Mouse (Mus musculus) MEL (cell line): ENCODE measurements around the gene Gm27029. TPM values are rescaled to one million over a fixed set of nuclear protein-coding genes. Genes with fewer than 3 reads are reported as not detected.

Source experiments
- DNase-seq: peaks from one replicate; pipeline ENCODE4 v3.0.0; 2011; ENCODE audit warnings: low read depth, low spot score
- H3K27ac ChIP-seq: 2 replicates; pipeline ENCODE4 v1.5.1; 2012; ENCODE audit warnings: low read depth, mild to moderate bottlenecking, control low read depth, low read length, moderate library complexity; ENCODE audit not compliant: control insufficient read depth
- H3K27me3 ChIP-seq, 2 experiments: fragments of 150-350 bp in 1 of 2; sonication (generic) in 1 of 2; 2 replicates each; pipeline ENCODE4 v1.6.1; 2012; ENCODE audit warnings: low read length in 2 of 2, mild to moderate bottlenecking in 2 of 2, improper control_type of control experiment in 1 of 2, moderate library complexity in 1 of 2; ENCODE audit not compliant: insufficient read depth in 2 of 2, control insufficient read depth in 1 of 2
- H3K36me3 ChIP-seq, 2 experiments: 2 replicates each; pipeline ENCODE4 v1.6.1; 2012 to 2014; ENCODE audit warnings: low read length in 2 of 2, improper control_type of control experiment in 1 of 2, inconsistent platforms in 1 of 2, mild to moderate bottlenecking in 1 of 2; ENCODE audit not compliant: insufficient read depth in 2 of 2, control insufficient read depth in 1 of 2
- H3K4me1 ChIP-seq, 2 experiments: fragments of 150-350 bp in 1 of 2; sonication (generic) in 1 of 2; 2 replicates each; pipeline ENCODE4 v1.6.1; 2012; ENCODE audit warnings: low read length in 2 of 2, improper control_type of control experiment in 1 of 2, mild to moderate bottlenecking in 1 of 2; ENCODE audit not compliant: insufficient read depth in 2 of 2, control insufficient read depth in 1 of 2
- H3K4me3 ChIP-seq, 2 experiments: fragments of 150-350 bp in 1 of 2; sonication (generic) in 1 of 2; 2 replicates each; pipeline ENCODE4 v1.5.1; 2012; ENCODE audit warnings: low read depth in 2 of 2, low read length in 2 of 2, mild to moderate bottlenecking in 2 of 2, moderate library complexity in 2 of 2, control low read depth in 1 of 2, improper control_type of control experiment in 1 of 2; ENCODE audit not compliant: control insufficient read depth in 1 of 2, insufficient read depth in 1 of 2
- H3K79me2 ChIP-seq: 2 replicates; pipeline ENCODE4 v1.6.1; 2012; ENCODE audit warnings: mild to moderate bottlenecking, low read length, moderate library complexity; ENCODE audit not compliant: control insufficient read depth, poor library complexity, insufficient read depth
- H3K9ac ChIP-seq: 2 replicates; pipeline ENCODE4 v1.6.1; 2012; ENCODE audit warnings: low read depth, mild to moderate bottlenecking, control low read depth, low read length, moderate library complexity; ENCODE audit not compliant: control insufficient read depth, poor library complexity, severe bottlenecking
- H3K9me3 ChIP-seq: fragments of 150-350 bp; sonication (generic); replicated peaks from 2 replicates; pipeline ENCODE4 v1.6.1; 2012; ENCODE audit warnings: mild to moderate bottlenecking, low read length, improper control_type of control experiment, moderate library complexity; ENCODE audit not compliant: insufficient read depth
- BHLHE40 ChIP-seq: IDR thresholded peaks from 2 replicates; pipeline ENCODE4 v1.6.1; 2012; ENCODE audit warnings: low read depth, mild to moderate bottlenecking, inconsistent platforms, low read length, improper control_type of control experiment, borderline replicate concordance
- CHD1 ChIP-seq: IDR thresholded peaks from 2 replicates; pipeline ENCODE4 v1.6.1; 2012; ENCODE audit warnings: low read depth, mild to moderate bottlenecking, inconsistent platforms, low read length, improper control_type of control experiment
- E2F4 ChIP-seq: IDR thresholded peaks from 2 replicates; pipeline ENCODE4 v1.6.1; 2011; ENCODE audit warnings: low read depth, low read length, improper control_type of control experiment, borderline replicate concordance
- ELF1 ChIP-seq: IDR thresholded peaks from 2 replicates; pipeline ENCODE4 v1.6.1; 2014; ENCODE audit warnings: low read depth, mild to moderate bottlenecking, inconsistent platforms, low read length, improper control_type of control experiment, moderate library complexity
- ETS1 ChIP-seq: IDR thresholded peaks from 2 replicates; pipeline ENCODE4 v1.6.1; 2012; ENCODE audit warnings: low read depth, mild to moderate bottlenecking, inconsistent platforms, low read length, improper control_type of control experiment, moderate library complexity
- GATA1 ChIP-seq: IDR thresholded peaks from 2 replicates; pipeline ENCODE4 v1.6.1; 2011; ENCODE audit warnings: low read depth, low read length, improper control_type of control experiment
- HCFC1 ChIP-seq: IDR thresholded peaks from 2 replicates; pipeline ENCODE4 v1.6.1; 2012; ENCODE audit warnings: low read depth, mild to moderate bottlenecking, inconsistent platforms, low read length, improper control_type of control experiment, moderate library complexity
- JUND ChIP-seq: IDR thresholded peaks from 2 replicates; pipeline ENCODE4 v1.6.1; 2011; ENCODE audit warnings: low read depth, mild to moderate bottlenecking, improper control_type of control experiment, low read length
- MAFK ChIP-seq: IDR thresholded peaks from 2 replicates; pipeline ENCODE4 v1.6.1; 2011; ENCODE audit warnings: low read depth, mild to moderate bottlenecking, low read length, improper control_type of control experiment, borderline replicate concordance
- MAX ChIP-seq: IDR thresholded peaks from 2 replicates; pipeline ENCODE4 v1.6.1; 2011; ENCODE audit warnings: low read length, improper control_type of control experiment
- MAZ ChIP-seq: IDR thresholded peaks from 2 replicates; pipeline ENCODE4 v1.6.1; 2012; ENCODE audit warnings: low read depth, mild to moderate bottlenecking, inconsistent platforms, low read length, improper control_type of control experiment
- MXI1 ChIP-seq: IDR thresholded peaks from 2 replicates; pipeline ENCODE4 v1.6.1; 2011; ENCODE audit warnings: mild to moderate bottlenecking, low read depth, low read length, improper control_type of control experiment
- NELFE ChIP-seq: IDR thresholded peaks from 2 replicates; pipeline ENCODE4 v1.6.1; 2011; ENCODE audit warnings: low read depth, low read length, improper control_type of control experiment
- NRF1 ChIP-seq: IDR thresholded peaks from 2 replicates; pipeline ENCODE4 v1.6.1; 2014; ENCODE audit warnings: low read depth, mild to moderate bottlenecking, inconsistent platforms, low read length, improper control_type of control experiment, moderate library complexity; ENCODE audit not compliant: poor library complexity, insufficient read depth, severe bottlenecking
- POLR2A ChIP-seq, 2 experiments: IDR thresholded peaks; 2 replicates each; pipeline ENCODE4 v1.6.1; 2011 to 2012; ENCODE audit warnings: low read length in 2 of 2, mild to moderate bottlenecking in 2 of 2, control low read depth in 1 of 2, improper control_type of control experiment in 1 of 2, low read depth in 1 of 2, moderate library complexity in 1 of 2; ENCODE audit not compliant: control insufficient read depth in 1 of 2, insufficient read depth in 1 of 2, poor library complexity in 1 of 2
- POLR2AphosphoS2 ChIP-seq: IDR thresholded peaks from 2 replicates; pipeline ENCODE4 v1.6.1; 2011; ENCODE audit warnings: low read length, improper control_type of control experiment
- RAD21 ChIP-seq: IDR thresholded peaks from 2 replicates; pipeline ENCODE4 v1.6.1; 2011; ENCODE audit warnings: mild to moderate bottlenecking, low read depth, low read length, improper control_type of control experiment
- TAL1 ChIP-seq: IDR thresholded peaks from 2 replicates; pipeline ENCODE4 v1.6.1; 2012; ENCODE audit warnings: mild to moderate bottlenecking, inconsistent platforms, low read length, moderate library complexity, mixed read lengths
- TCF12 ChIP-seq: IDR thresholded peaks from 2 replicates; pipeline ENCODE4 v1.6.1; 2014; ENCODE audit warnings: low read depth, mild to moderate bottlenecking, inconsistent platforms, low read length, improper control_type of control experiment, moderate library complexity
- UBTF ChIP-seq: IDR thresholded peaks from 2 replicates; pipeline ENCODE4 v1.6.1; 2012; ENCODE audit warnings: low read depth, mild to moderate bottlenecking, inconsistent platforms, low read length, improper control_type of control experiment, moderate library complexity, borderline replicate concordance; ENCODE audit not compliant: insufficient read depth
- USF2 ChIP-seq, 2 experiments: IDR thresholded peaks; 2 replicates each; pipeline ENCODE4 v1.6.1; 2011 to 2012; ENCODE audit warnings: improper control_type of control experiment in 2 of 2, low read length in 2 of 2, borderline replicate concordance in 1 of 2, inconsistent platforms in 1 of 2, low read depth in 1 of 2, mild to moderate bottlenecking in 1 of 2; ENCODE audit not compliant: insufficient read depth in 1 of 2
- ZKSCAN1 ChIP-seq: IDR thresholded peaks from 2 replicates; pipeline ENCODE4 v1.6.1; 2012; ENCODE audit warnings: low read depth, mild to moderate bottlenecking, inconsistent platforms, low read length, improper control_type of control experiment, moderate library complexity
- ZMIZ1 ChIP-seq: IDR thresholded peaks from 2 replicates; pipeline ENCODE4 v1.6.1; 2012; ENCODE audit warnings: low read depth, mild to moderate bottlenecking, inconsistent platforms, low read length, improper control_type of control experiment, moderate library complexity
- ZNF384 ChIP-seq: IDR thresholded peaks from 2 replicates; pipeline ENCODE4 v1.6.1; 2012; ENCODE audit warnings: low read depth, mild to moderate bottlenecking, inconsistent platforms, low read length, improper control_type of control experiment
- polyA plus RNA-seq, 2 experiments: library from polyadenylated mRNA; stranded (reverse) in 1 of 2; unstranded in 1 of 2; fragments of >175 nt in 1 of 2; fragments of >200 nt in 1 of 2; gene quantifications; 2 replicates each; pipeline versions ENCODE4 v1.2.1 to v1.2.4; 2012; ENCODE audit warnings: low replicate concordance in 2 of 2, low read depth in 1 of 2; ENCODE audit not compliant: insufficient read length in 2 of 2, insufficient read depth in 1 of 2, missing spikeins in 1 of 2
- total RNA-seq: library from RNA; depleted of rRNA; stranded (reverse); fragments of 300-350 nt; gene quantifications from 2 replicates; pipeline ENCODE4 v1.2.3, GENCODE M21; 2012

The Gm27029 gene
- total and polyA plus RNA-seq, 3 experiments = 4.2 to 6.8 TPM; not detected in 1

DNA sequence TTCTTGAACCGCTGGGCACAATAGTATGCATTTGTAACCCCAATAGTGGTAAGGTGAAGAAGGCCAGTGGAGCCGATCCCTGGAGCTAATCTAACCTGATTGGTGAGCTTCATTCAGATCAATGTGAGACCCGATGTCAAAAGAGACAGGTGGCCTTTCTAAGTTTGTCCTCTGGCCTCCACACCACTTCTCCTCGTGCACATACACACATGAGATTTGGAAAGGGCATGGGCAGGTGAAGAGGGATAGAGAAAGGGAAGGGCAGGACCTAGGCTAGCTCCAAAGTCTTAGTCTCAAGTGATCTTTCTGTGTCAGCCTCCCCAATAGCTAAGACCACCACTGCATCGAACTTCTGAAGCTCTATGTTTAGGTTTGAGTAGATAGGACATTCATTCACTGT, 54.5 kb downstream of the Gm27029 start:
- Histone ChIP-seq H3K36me3 (no peaks in the 10 kb centered on the region), H3K27me3 (peaks cover 4 to 17% of the 10 kb centered on the region in 2 experiments; a peak in 3 of 4 replicates), H3K79me2 (no peaks in the 10 kb centered on the region), H3K9ac (no peak overlapping the region), H3K4me3 (no peak overlapping the region), H3K9me3 (no peaks in the 10 kb centered on the region), H3K4me1 (no peaks in the 10 kb centered on the region), H3K27ac (no peak overlapping the region)
- TF ChIP-seq CHD1 (no peak), ZMIZ1 (no peak), USF2 (IDR thresholded peaks at IDR 0.05; ENCODE audit: borderline replicate concordance in 1 of 2, insufficient read depth in 1 of 2, low read depth in 1 of 2, low read length in 2 of 2) (no peak), POLR2AphosphoS2 (no peak), ZKSCAN1 (no peak), MAFK (no peak), MAX (no peak), NELFE (no peak), RAD21 (no peak)
- no peak for DNase-seq

DNA sequence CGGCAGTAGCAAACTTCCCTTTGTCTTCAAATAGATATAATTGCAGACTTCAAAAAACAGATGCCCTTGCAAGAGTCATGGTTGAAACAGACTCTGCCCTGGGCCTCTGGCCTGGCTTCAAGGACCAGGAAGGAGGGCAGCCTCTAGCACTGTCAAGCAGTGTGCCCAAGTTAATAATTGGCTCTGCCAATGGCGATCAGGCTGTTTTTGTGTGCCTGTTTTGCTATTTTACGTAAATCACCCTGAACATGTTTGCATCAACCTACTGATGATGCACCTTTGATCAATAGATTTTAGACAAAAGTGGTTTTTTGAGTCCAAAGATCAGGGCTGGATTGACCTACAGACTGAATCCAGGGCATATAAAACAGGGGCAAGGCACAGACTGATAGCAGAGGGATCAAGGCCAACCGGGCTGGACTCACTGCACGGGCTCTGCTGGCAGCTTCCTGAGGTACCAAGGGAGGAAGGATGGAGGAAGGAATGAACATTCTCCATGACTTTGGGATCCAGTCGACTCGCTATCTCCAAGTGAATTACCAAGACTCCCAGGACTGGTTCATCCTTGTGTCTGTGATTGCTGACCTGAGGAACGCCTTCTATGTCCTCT, 57.2 kb downstream of the Gm27029 start, which contains the start of gene G6pc:
G6pc (plus strand) TSS at position 236 of the 610 bp plus-strand sequence.
- Histone ChIP-seq H3K27me3 (peaks cover 2 to 7% of the 10 kb centered on the region in 2 experiments; a peak in 3 of 4 replicates), H3K27ac (no peak within 1 kb of the TSS), H3K9me3 (no peaks in the 10 kb centered on the region), H3K4me1 (peaks cover 5 to 11% of the 10 kb centered on the region in 2 experiments), H3K36me3 (peaks cover 0 to 5% of the 10 kb centered on the region in 2 experiments; a peak in 2 of 4 replicates), H3K4me3 (no peak within 1 kb of the TSS), H3K9ac (no peak within 1 kb of the TSS), H3K79me2 (no peaks in the 10 kb centered on the region)
- TF ChIP-seq HCFC1 (no peak), MAFK (no peak)
- DNase-seq = no peak

DNA sequence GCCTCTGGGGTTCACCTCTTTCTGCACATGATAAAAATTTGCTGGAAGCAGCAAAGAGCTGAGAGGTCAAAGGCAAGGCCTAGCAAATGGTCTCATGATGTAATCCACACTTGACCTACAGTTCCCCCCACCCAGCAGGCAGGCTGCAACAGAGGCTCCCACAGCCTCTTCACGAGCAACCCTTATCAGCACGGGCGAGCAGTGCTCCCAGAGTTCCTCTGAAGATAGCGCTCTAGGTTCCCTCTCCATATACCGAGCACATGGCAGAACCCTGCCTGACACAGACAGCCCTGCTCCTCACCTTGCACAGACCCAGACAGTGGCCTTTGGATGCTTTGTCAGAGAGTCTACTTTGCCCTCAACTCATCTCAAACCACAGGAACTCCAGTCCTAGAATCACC, 60.1 kb downstream of the Gm27029 start:
- Histone ChIP-seq H3K27me3 (no peaks in the 10 kb centered on the region), H3K9me3 (no peaks in the 10 kb centered on the region), H3K79me2 (no peaks in the 10 kb centered on the region), H3K36me3 (peaks cover 0 to 5% of the 10 kb centered on the region in 2 experiments; a peak in 2 of 4 replicates), H3K27ac (no peak overlapping the region), H3K4me3 (no peak overlapping the region), H3K4me1 (peaks cover 5 to 11% of the 10 kb centered on the region in 2 experiments), H3K9ac (0 out of 2 replicates have a peak overlapping the region, but pooled peaks have one; percentile 13)
- DNase-seq = peak; percentile 73
- TF ChIP-seq ZNF384 (no peak), UBTF (no peak), ETS1 (peak; percentile 76), ZKSCAN1 (no peak), JUND (no peak), MAX (peak; percentile 95), TAL1 (peak; percentile 18; the same call in 1 of the 2 replicates), BHLHE40 (peak; percentile 73), ELF1 (no peak), HCFC1 (peak; percentile 51), NELFE (peak; percentile 36; the same call in 1 of the 2 replicates), POLR2A (IDR thresholded peaks at IDR 0.05; ENCODE audit: control insufficient read depth in 1 of 2, insufficient read depth in 1 of 2, low read depth in 1 of 2, low read length in 2 of 2, poor library complexity in 1 of 2) (peak in 1 of 2 experiments; percentile 33; a peak in 2 of 4 replicates), TCF12 (peak; percentile 73), NRF1 (0 out of 2 replicates have a peak, but pooled peaks have one; percentile 12), MXI1 (peak; percentile 87), GATA1 (peak; percentile 92), E2F4 (no peak), MAZ (peak; percentile 78; the same call in 1 of the 2 replicates)
